Mouse (Mus musculus) megakaryocyte-erythroid progenitor cell, adult 5-6 weeks (primary cell): ENCODE measurements around the gene Flrt1. TPM values are rescaled to one million over a fixed set of nuclear protein-coding genes. Genes with fewer than 3 reads are reported as not detected.
A peak's percentile ranks its signal among the peaks of the same experiment; 100 is the strongest.

ENCODE experiments used
- ATAC-seq: replicated peaks from 2 replicates; pipeline ENCODE4 v1.8.0; 2016; ENCODE audit warnings: mild to moderate bottlenecking, inconsistent platforms; ENCODE audit not compliant: severe bottlenecking, poor library complexity, low FRiP score, low TSS enrichment
- total RNA-seq, 2 experiments: library from RNA; stranded (forward) in 1 of 2; stranded (reverse) in 1 of 2; fragments of 200-1000, 215-1000 nt in 1 of 2; fragments of >200 nt in 1 of 2; fragmentation: Nextera tagmentation in 1 of 2; gene quantifications; 2 replicates each; pipeline ENCODE4 v1.2.3; 2014 to 2017

Gene Flrt1
- total RNA-seq (2014; fragmentation: Nextera tagmentation) = not detected in 2 replicates
- not detected in 2 replicates for total RNA-seq (2017)

- ATAC-seq = no peak
Observed at GRCm38 (mm10) chr19:7105544-7105943, at the start of gene Flrt1. Flrt1 (minus strand) TSS chr19:7105729.

GRCm38 (mm10) chr19:7155196-7155595, 49.7 kb upstream of the Flrt1 start:
- no peak for ATAC-seq

- peak; percentile 77 for ATAC-seq
Observed at GRCm38 (mm10) chr19:7153232-7153631, 47.7 kb upstream of the Flrt1 start.

- no peak for ATAC-seq
Observed at GRCm38 (mm10) chr19:7151927-7152653, 46.6 kb upstream of the Flrt1 start.

GRCm38 (mm10) chr19:7151300-7151926, 45.9 kb upstream of the Flrt1 start:
- ATAC-seq = no peak

DNA sequence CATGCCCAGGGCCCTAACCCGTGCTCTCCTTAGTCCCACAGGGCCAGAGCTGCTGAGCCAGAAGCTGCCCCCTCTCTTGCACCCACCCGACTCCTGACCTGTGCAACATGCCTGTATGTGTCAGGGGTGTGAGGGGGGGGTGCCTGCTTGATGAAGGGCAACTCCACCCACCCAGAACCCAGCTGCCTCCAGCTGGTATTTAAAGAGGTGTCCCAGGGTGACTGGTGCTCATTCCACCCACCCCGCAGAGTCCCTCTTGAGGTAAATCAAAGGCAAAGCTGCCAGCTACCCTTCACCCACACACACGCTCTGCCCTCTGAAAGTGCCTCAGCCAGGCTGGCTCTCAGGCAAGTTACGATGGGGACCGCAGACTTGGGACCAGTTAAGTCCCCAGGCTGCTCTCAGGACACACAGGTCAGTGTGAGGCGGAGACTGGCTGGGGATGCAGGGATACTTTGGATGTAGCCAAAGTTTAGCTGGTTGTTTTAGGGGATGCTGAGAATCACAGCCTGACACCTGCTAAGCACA, 43.7 kb upstream of the Flrt1 start:
- no peak for ATAC-seq

DNA sequence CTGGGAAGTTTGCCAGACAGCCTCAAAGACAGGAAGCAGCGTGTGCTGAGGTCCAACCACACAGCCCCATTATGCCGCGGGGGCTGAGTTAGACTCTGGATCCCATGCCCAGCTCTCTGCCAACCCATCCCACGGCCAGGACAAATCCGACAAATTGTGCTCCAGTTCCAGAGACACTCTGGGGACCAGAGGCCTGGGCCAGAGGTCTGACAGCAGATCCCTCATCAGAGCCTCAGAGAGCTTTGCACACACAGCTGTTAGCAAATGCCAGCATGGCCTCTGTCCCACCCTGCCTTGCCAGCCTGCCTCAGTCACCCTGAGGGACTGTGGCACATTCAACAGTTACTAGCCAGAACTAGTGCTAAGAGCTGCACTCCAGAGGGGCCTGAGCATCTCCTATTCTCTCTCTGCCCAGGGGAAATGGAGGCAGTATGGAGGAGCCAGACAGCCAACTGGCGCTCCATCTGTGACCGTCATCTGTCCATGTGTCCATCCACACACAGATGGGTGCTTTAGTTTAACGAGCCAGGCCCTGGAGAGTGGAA, 43.1 kb upstream of the Flrt1 start:
- ATAC-seq = no peak

DNA sequence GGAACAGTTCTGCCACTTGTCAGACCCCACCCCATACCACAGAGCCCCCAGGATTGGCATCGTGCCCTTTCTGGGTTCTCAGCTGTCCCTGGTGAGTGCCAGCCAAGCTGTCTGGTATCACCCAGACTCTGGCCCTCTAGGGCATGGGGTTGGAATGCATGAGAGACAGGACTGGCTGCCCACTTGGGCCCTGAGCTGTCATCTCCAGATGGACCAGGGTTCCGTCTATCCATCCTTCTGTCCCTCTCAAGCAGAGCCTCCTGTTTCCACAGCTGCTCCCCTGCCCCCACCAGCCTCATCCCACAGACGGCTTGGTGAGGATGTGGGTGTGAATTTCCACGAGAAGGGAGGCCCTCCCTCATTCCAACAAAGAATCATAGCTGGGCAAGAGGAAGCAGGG, 42.6 kb upstream of the Flrt1 start:
- ATAC-seq = no peak

GRCm38 (mm10) chr19:7146376-7146775, 40.8 kb upstream of the Flrt1 start:
- no peak; the same call in 1 of the 2 replicates for ATAC-seq

DNA sequence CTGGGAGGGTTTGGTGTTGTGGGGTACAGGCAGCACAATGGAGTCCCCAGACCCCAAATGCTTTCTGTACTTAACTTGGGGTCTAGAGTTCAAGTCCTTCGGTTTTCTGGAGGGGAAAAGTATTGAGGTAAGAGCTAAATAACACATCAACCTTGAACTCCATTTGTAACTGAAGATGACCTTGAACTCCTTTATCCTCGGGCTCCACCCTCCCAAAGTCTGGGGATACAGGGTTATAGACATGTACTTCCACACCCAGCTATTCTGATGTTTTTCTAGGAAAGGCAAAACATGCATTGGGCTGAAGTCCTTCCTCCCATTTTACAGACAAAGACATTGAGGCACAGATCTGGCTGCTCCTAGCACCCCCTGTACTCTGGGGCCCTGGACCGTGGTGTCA, 38.9 kb upstream of the Flrt1 start:
- ATAC-seq = no peak

DNA sequence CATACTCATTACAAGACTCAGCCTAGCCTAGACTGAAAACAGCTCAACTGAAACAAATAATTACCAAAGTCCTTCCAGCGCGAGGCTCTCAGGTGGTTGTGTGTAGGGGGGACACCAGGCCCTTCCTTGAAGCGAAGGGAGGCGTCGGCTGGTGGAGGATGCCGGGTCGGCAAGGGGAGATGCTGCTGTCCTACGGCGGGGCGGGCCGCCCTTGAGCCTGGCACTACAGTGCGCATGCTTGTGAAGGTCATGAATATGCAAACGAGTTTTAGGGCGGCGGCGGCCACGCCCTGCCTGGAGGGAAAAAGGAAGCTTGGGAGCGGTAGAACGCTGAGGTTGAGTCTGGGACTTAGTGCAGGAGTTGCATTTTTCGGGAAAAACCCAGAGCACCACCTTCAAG, 38.3 kb upstream of the Flrt1 start:
- peak; percentile 80 for ATAC-seq

DNA sequence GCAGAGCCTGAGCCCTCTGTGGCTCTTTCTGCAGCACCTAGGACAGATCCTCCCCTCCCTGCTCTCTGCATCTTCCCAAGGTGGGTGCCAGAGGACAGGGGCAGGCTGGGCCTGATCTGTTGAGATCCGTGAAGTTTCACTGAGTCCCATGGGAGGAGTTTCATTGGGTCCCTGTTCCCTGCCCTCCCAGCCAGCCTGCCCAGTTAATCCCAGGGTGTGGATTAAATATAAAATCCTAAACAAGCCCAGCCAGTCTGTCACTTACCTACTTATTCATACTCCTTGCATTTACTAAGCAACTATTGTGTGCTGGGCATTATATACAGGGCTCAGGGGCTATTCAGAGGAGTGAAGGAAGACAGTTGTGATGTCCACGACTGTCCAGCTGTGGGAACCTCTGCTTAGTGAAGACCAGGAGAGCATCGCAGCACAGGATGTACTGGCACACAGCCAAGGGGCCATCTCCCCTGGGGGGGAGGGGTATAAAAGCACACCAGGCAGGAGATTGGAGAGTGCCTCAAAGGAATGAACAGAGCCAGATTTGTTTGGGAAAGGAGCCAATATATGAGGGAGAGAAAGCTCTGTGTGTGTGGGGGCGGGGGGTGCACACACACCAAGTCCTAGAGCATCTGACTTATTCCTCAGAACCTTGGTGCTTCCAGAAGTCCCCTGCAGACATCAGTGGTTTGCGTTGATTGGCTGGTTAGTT, 36.8 kb upstream of the Flrt1 start:
- ATAC-seq = no peak

DNA sequence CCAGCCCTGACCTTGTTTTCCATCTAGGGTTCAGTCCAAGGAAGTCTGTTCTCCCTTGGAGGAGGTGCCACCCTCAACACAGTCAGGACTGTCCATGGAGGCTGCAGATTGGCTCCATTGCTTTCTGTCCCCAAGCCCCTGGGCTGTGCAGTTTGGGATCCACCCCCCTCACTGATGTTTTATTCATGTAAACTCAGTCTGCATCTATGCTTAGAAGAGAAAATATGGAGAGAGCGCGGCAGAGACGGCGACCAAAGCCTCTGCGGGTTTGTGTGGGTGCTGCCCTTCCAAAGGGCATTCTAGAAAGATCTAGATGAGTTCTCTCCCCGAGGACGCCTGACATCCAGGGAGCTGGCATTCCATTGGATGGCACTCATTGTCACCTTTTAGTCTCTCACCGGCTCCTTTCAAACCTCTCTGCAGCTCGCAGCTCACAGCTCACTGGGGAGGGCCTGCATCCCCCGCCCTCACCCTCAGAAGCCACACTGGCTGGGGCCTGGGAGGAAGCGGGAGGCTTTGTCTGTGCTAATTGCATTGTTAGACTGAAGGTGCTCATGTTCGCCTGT, 35.4 kb upstream of the Flrt1 start:
- ATAC-seq = no peak

DNA sequence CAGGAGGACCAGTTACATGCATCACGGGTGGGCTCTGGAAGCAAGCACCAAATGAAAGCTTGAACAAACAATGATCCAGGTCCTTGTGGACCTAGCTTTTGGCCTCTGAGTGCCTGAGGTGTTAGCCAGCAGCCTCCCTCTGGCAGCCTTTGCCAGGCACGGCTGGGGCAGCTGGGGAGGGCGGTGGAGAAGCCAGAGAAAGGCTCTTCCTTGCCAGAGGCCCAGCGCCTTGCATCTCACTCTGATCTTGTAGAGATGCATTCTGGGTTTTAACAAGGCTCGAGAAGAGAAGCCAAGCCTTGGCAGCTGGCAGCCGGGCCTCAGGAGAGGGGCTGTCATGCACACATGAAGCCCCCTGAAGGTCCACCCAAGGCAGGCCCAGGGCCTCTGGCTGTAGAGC, 34.8 kb upstream of the Flrt1 start:
- ATAC-seq = no peak

GRCm38 (mm10) chr19:7139321-7139720, 33.8 kb upstream of the Flrt1 start:
- no peak for ATAC-seq

DNA sequence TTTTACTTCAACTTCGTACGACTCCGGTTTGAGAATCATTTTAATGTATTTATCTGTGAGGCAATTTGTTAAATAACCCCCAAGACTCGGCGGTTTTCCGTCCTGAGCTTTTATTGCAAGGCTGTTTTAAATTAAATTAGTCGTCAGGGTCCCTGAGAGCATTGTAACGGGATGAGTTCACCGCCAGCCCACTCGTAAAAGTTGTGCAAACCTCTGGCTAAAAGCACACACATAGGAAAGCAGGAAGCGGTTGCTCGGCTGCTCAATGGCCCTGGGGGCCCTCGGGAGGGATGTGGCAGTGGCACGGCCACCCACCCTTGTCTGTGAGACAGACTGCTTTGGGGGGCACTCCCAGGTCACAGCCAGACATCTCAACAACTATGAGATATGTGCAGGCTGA, 32.8 kb upstream of the Flrt1 start:
- no peak for ATAC-seq

DNA sequence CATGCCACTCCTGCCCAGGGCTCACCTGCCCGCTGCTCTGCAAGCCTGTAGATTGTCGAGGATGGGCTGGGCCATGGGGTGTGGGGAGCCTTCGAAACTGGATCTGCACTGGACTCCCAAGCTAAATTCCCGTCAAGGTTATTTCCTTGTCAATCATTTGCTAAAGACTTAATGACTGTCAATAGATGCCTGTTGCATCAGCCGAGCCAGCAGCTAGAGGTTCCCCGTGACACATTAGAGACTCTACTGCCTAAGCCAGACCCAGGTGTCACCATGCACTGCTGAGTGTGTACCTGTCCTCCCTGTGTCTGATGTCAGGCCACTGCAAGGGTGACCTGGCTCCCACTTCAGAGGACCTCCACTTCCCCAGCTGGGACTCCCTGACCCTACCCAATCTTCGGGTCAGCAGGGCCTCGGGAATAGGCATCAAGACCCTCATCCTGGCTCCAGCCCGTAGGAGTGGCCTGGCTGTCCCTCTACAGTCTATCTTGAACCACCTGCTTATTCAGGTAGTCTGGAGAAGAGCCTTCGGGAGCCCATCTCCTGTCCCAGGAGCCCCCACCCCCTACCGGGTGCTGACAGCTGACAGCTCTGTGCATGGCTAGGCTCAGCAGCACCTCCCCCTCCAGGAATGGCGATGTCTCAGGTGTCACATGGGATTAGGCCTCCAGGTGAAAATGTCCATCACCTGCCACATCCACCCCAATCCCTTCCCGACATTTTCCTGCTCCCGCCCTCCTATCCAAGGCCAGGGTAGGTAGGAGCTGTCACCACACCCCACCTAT, 31.4 kb upstream of the Flrt1 start:
- ATAC-seq = no peak

- ATAC-seq = no peak
Observed at GRCm38 (mm10) chr19:7136016-7136415, 30.5 kb upstream of the Flrt1 start.

DNA sequence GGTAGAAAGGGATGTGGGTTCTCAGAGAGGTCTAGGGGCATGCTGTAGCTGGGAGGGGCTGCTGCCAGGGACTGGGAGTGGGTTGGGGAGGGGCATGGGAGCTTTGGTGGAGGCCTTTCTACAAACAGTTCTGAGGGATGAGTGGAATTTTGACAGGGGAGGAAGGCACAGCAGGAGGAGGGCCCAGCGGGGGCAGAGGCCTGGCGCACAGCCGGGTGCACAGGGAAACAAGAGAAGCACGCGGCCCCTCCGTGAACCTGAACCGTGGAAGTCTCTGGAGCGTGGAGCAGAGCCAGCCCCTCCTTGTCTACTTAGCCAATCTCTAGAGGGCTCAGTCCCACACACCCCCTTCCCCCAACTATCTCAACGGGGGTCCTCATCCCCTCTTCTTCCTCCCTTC, 30.0 kb upstream of the Flrt1 start:
- ATAC-seq = no peak
